Mouse (Mus musculus): ENCODE results near the gene Frmd6. TPM values are rescaled to one million over a fixed set of nuclear protein-coding genes. Genes with fewer than 3 reads are reported as not detected.

The Frmd6 gene
- polyA plus RNA-seq, 1 experiment from 2014 or later, result 15.6 TPM

DNA sequence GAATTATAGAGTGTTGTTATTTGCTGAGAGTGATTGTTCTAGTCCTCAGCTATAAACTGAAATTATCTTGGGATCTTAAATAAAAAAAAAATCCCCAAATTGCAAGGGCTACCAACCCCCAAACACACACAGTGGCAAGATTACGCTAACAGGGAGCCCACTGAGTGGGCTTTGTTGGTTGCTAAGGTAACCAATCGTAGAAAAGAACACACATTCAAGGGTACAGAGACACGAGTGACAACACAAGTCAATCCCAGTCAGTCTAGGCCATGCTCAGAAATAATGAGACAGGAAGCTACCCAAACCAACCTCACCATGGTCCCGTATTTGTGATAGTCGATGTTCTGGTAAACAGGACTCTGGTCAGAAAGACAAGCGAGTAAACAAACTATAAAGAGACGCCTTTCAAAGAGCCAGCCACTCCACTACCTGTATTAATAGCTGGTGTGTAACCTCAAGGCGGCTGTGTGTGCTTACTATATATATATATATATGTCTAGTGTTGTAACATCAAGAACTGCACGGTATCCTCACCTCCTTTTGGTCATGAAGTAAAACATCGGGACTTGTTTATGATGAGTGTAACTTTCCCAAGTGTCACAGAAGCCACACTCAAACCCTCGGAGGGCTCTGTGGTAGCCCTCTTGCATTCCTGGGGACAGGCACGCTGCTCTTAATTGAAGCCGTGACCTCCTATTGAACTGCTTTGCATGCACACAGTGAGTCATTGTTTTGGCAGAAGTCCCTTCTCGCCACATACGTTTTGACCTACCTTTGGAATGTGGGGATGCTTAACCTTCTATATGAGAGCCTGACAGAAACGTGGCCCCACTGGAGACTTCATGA is 30.5 kb upstream of the Frmd6 start:
- Histone ChIP-seq H3K4me2 (no peak overlapping the region), H3K4me1 (peaks cover 13% of the 10 kb centered on the region), H3K4me3 (replicated peaks) (no peak overlapping the region), H3K27me3 (no peaks in the 10 kb centered on the region), H3K27ac (no peak overlapping the region), H3K9ac (no peak overlapping the region), H3K36me3 (replicated peaks) (no peaks in the 10 kb centered on the region), H3K9me3 (no peaks in the 10 kb centered on the region)
- ATAC-seq (ENCODE audit: low FRiP score), result 0 out of 2 replicates have a peak, but pooled peaks have one; percentile 27
- WGBS, result 36% methylated on average over 16 of the region's 16 CpGs

DNA sequence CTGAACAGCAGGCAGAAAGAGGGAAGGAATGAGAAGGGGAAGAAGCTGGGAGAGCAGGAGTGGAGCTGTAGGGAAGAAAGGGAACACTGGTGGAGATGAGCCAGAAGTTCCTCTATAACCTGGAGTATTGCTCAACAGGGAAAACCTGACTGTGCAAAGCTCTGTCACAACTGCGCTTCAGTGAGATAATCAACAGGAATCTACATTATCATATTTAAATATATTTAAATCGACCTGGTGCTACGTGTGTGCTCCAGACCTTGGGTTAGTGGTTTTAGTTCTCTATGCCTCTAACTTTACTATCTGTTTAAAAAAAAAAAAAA is 30.0 kb upstream of the Frmd6 start:
- H3K36me3 ChIP-seq (replicated peaks), result no peaks in the 10 kb centered on the region
- no peak overlapping the region for H3K27ac ChIP-seq
- H3K9me3 ChIP-seq, result no peaks in the 10 kb centered on the region
- no peak overlapping the region for H3K9ac ChIP-seq
- H3K4me2 ChIP-seq, result no peak overlapping the region
- H3K27me3 ChIP-seq, result no peaks in the 10 kb centered on the region
- peaks cover 13% of the 10 kb centered on the region for H3K4me1 ChIP-seq
- H3K4me3 ChIP-seq (replicated peaks), result no peak overlapping the region
- ATAC-seq (ENCODE audit: low FRiP score), result no peak
- 90% methylated on average over 3 of the region's 3 CpGs for WGBS

DNA sequence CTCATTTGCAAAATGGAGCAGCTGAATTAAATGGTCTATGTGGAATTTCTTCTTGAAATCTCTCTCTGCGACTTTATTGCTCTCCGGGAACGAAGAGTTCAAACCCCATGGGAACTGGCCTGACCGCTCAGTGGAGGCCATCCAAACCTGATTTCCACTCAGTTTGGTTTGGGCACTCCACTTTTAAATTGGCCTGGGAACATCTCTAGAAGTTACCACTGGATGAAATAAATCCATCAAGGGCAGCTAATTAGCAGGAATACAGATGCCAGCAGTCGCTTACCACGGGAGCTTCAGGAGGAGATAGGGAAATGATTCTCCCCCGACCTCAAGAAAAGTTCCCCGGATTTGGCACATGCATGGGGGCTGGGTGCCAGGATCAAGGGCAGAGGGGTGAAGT is 26.8 kb upstream of the Frmd6 start:
- Histone ChIP-seq H3K4me3 (replicated peaks) (no peak overlapping the region), H3K9ac (no peak overlapping the region), H3K36me3 (replicated peaks) (no peaks in the 10 kb centered on the region), H3K27me3 (no peaks in the 10 kb centered on the region), H3K4me2 (no peak overlapping the region), H3K27ac (no peak overlapping the region), H3K4me1 (peaks cover 13% of the 10 kb centered on the region), H3K9me3 (no peaks in the 10 kb centered on the region)
- 86% methylated on average over 8 of the region's 8 CpGs for WGBS
- ATAC-seq (ENCODE audit: low FRiP score), result no peak

DNA sequence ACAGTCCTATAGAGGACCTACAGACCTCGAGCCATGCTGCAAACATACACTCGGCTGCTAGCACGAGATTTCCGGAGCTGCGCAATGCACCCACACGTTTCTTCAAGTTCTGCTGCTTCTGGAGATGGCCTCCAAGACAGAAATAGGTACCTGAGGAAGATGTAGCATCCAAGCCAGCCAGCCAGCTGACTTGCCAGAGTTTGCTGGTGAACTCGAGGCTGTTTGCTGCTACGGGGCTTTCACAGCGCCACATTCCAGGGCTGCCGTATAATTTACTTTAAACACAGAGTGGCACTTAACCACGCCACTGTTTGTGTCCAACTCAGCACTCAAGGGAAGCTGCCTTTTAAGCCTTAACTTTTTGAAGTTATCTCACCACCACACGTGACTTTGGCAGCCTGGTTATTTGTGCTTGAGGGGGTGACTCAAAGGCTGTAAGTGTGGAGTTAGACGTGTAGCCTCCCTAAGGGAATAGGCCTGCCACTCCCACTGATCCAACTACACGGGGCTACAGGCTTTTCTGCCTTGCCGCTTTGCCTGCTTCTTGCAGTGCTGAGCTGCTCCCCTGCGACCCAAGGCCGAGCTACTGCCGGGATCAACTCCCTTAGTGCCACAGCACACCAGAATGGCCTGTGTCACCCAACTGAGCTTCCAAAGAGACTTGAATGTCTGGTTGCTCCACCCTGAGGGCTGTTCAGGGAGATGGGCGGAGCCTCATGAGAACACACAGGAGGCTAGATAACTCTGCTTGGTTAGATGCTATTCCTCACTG is 25.9 kb upstream of the Frmd6 start:
- no peak overlapping the region for H3K4me3 ChIP-seq (replicated peaks)
- H3K9ac ChIP-seq, result no peak overlapping the region
- no peaks in the 10 kb centered on the region for H3K27me3 ChIP-seq
- no peaks in the 10 kb centered on the region for H3K36me3 ChIP-seq (replicated peaks)
- 53% methylated on average over 19 of the region's 19 CpGs for WGBS
- ATAC-seq (ENCODE audit: low FRiP score), result no peak
- H3K27ac ChIP-seq, result no peak overlapping the region
- peaks cover 13% of the 10 kb centered on the region for H3K4me1 ChIP-seq
- H3K9me3 ChIP-seq, result no peaks in the 10 kb centered on the region
- H3K4me2 ChIP-seq, result no peak overlapping the region

DNA sequence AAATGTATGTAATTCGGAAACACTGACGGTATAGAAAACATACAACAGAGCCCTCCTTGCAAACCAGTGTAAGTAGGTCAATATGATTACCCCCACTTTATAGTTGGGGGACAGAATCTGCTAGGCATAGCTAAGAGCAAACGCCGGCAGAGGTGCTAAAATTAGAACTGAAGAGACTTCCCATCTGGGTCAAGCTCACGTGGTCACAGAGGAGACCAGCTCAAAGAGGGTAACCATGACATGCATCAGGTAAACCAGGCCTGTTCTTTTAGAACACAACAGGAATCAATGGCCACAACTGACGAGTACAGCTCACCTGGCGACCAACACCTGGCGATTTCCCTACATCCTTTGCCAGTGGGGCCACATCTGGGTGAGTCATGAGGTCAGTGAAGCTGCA is 25.2 kb upstream of the Frmd6 start:
- Histone ChIP-seq H3K9ac (no peak overlapping the region), H3K36me3 (replicated peaks) (no peaks in the 10 kb centered on the region), H3K4me1 (peaks cover 7% of the 10 kb centered on the region), H3K27me3 (no peaks in the 10 kb centered on the region), H3K4me2 (no peak overlapping the region), H3K4me3 (replicated peaks) (no peak overlapping the region), H3K9me3 (no peaks in the 10 kb centered on the region), H3K27ac (no peak overlapping the region)
- ATAC-seq (ENCODE audit: low FRiP score), result no peak
- 88% methylated on average over 8 of the region's 8 CpGs for WGBS

DNA sequence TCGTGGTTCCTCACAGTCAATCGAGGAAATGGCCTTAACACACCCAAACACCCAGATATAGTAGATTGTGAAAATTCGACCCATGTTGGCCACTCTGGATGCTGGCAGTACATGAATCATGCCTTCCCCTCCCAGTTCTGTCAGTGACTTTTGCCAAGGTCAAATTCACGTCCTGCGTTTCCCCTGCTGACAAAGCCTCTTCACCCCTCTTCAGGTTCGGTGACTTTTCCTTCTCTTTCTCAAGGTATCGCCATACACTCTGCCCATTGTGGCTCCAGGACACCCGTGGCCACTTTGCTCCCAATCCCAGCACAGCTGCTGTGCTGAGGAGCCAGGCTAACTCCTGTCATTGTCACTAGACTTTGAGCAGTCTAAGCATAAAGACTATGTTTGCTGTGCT is 24.0 kb upstream of the Frmd6 start:
- no peaks in the 10 kb centered on the region for H3K9me3 ChIP-seq
- H3K4me1 ChIP-seq, result 0 out of 2 replicates have a peak, but pooled peaks cover 5% of the 10 kb centered on the region
- no peak overlapping the region for H3K4me3 ChIP-seq (replicated peaks)
- no peaks in the 10 kb centered on the region for H3K36me3 ChIP-seq (replicated peaks)
- H3K27me3 ChIP-seq, result no peaks in the 10 kb centered on the region
- no peak overlapping the region for H3K4me2 ChIP-seq
- no peak overlapping the region for H3K9ac ChIP-seq
- no peak for ATAC-seq (ENCODE audit: low FRiP score)
- no peak overlapping the region for H3K27ac ChIP-seq
- 86% methylated on average over 8 of the region's 8 CpGs for WGBS

DNA sequence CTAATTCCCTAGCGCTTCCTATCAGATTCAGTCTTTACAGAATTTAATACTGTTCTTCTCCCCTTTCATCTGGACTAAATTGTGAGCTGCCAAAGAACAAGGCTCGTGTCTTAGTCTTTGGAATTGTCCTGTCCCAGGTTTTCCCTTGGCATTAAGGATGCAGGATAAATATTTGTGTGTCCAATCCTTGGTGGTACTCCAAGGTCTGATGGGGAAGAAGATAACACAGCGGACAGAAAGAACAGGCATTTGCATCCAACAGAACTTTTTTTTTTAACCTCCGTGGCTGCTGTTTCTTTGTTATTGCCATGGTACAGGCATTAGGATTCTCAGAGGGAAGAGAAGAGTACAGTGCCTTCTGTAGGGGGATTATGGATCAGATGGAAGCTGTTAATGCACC is 21.8 kb upstream of the Frmd6 start:
- no peak for ATAC-seq (ENCODE audit: low FRiP score)
- 78% methylated on average over 4 of the region's 4 CpGs for WGBS
- no peaks in the 10 kb centered on the region for H3K36me3 ChIP-seq (replicated peaks)
- no peaks in the 10 kb centered on the region for H3K27me3 ChIP-seq
- H3K9ac ChIP-seq, result no peak overlapping the region
- H3K27ac ChIP-seq, result no peak overlapping the region
- H3K4me2 ChIP-seq, result no peak overlapping the region
- no peaks in the 10 kb centered on the region for H3K9me3 ChIP-seq
- H3K4me1 ChIP-seq, result 0 out of 2 replicates have a peak, but pooled peaks cover 5% of the 10 kb centered on the region
- H3K4me3 ChIP-seq (replicated peaks), result no peak overlapping the region

DNA sequence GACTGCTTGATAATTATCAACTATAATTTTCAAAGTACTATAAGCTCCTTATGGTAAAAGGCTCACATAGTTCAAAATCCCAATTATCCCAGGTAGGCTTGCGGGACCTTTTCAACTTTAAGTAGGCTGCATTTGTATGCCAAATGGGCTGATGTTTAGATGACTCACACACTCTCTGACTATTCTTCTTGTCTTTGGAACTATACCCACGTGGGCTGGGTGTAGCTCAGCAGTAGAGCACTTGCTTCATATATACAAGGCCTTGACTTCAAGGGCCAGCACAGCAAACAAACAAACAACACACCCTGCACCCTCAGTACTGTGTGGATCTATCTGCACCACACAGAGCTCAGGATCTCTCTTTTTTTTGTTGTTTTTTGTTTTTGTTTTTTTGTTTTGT is 20.3 kb upstream of the Frmd6 start:
- 65% methylated on average over 2 of the region's 2 CpGs for WGBS

DNA sequence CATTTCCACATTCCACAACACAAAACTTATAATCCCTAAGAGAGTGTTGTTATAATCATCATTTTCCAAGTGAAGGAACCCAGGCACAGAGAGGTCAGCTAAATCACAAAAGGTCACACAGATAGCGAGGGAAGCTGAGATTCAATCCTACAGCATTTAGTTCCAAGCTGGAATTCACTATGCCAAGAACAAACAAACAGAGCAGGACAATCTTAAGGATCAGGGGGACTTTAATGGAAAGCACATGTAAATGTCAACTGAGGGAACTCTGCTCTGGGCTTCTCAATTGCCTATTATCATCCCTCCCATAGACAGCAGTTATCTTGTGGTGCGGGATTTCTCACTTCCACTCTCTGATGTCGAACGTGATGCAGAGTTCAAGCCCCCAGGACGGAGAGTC is 17.8 kb upstream of the Frmd6 start:
- WGBS, result 80% methylated on average over 5 of the region's 5 CpGs
- Histone ChIP-seq H3K4me2 (no peak overlapping the region), H3K27ac (no peak overlapping the region), H3K4me3 (replicated peaks) (no peak overlapping the region), H3K36me3 (replicated peaks) (no peaks in the 10 kb centered on the region), H3K27me3 (no peaks in the 10 kb centered on the region), H3K4me1 (no peaks in the 10 kb centered on the region), H3K9ac (no peak overlapping the region), H3K9me3 (no peaks in the 10 kb centered on the region)
- ATAC-seq (ENCODE audit: low FRiP score), result no peak

More for the DNA sequence above, 20.3 kb upstream of the Frmd6 start:
- Histone ChIP-seq H3K27ac (no peak overlapping the region), H3K4me3 (replicated peaks) (no peak overlapping the region), H3K9ac (no peak overlapping the region), H3K9me3 (no peaks in the 10 kb centered on the region), H3K4me2 (no peak overlapping the region), H3K36me3 (replicated peaks) (no peaks in the 10 kb centered on the region), H3K4me1 (no peaks in the 10 kb centered on the region), H3K27me3 (no peaks in the 10 kb centered on the region)
- ATAC-seq (ENCODE audit: low FRiP score), result no peak

DNA sequence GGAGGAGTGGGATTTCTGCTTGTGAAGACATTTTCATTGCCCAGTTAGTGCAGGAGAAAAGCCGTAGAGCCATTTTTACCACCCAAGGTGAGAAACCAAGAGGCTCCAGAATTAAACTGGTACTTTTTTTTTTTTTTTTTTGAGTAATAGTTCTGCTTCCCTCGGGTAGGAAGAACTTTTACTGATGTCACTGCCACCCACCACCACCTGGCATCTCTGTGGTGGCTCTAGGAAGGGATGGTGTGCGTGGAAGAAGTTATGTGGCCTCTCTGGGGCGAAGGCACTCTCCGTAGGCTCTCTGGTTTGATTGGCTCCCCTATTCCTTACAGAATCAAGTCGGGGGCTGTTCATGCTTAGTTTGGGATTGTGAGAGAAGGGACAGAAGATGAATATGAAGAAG is 17.3 kb upstream of the Frmd6 start:
- H3K27me3 ChIP-seq, result no peaks in the 10 kb centered on the region
- no peak overlapping the region for H3K4me2 ChIP-seq
- 79% methylated on average over 6 of the region's 6 CpGs for WGBS
- no peak for ATAC-seq (ENCODE audit: low FRiP score)
- H3K27ac ChIP-seq, result no peak overlapping the region
- peaks cover 3% of the 10 kb centered on the region; the same call in 1 of the 2 replicates for H3K4me1 ChIP-seq
- H3K36me3 ChIP-seq (replicated peaks), result no peaks in the 10 kb centered on the region
- no peaks in the 10 kb centered on the region for H3K9me3 ChIP-seq
- no peak overlapping the region for H3K9ac ChIP-seq
- no peak overlapping the region for H3K4me3 ChIP-seq (replicated peaks)

DNA sequence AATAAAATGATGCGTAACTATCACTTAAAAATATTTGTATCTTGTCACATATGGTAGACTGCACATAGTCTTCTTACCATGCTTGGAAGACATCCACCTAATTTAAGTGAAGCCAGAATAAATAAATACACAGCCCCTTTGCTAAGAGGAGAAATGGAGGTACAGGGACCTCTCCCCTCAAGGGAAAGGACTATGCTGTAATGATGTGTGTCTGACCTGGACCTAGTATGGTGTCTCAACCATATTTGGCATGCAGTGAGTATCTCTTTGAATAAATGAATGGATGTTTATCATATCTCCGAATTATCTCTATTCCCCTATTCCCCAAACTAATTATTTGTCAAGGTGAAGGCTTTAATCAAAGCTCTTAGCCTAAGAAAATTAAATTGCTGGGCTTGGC is 15.4 kb upstream of the Frmd6 start:
- ATAC-seq (ENCODE audit: low FRiP score), result no peak
- 92% methylated on average over 2 of the region's 2 CpGs for WGBS
- H3K4me1 ChIP-seq, result peaks cover 3% of the 10 kb centered on the region; the same call in 1 of the 2 replicates

DNA sequence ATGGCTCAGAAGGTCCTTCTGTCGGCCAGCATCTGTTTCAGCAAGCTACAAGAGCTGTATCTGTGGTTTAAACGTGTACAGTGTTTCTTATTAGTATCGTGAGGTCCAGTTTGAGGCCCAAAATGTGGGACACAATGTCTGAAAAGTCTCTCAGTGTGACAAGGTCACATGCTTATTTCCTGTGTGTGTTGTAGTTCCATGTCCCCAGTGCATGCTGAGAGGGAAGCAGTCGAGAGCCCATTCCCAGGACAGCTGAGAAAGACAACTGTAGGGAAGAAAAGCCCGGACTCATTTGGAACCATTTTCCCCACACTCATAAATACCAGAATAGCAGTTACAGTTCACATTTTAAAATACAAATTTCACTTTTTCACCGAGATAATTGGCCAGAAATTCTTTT is 13.5 kb upstream of the Frmd6 start:
- ATAC-seq (ENCODE audit: low FRiP score), result no peak
- no peak overlapping the region for H3K27ac ChIP-seq
- H3K4me1 ChIP-seq, result peaks cover 3% of the 10 kb centered on the region; the same call in 1 of the 2 replicates
- no peak overlapping the region for H3K4me3 ChIP-seq (replicated peaks)
- H3K4me2 ChIP-seq, result no peak overlapping the region
- WGBS, result 87% methylated on average over 6 of the region's 6 CpGs
- H3K9ac ChIP-seq, result no peak overlapping the region
- no peaks in the 10 kb centered on the region for H3K9me3 ChIP-seq
- no peaks in the 10 kb centered on the region for H3K36me3 ChIP-seq (replicated peaks)
- H3K27me3 ChIP-seq, result no peaks in the 10 kb centered on the region

More for the DNA sequence above, 15.4 kb upstream of the Frmd6 start:
- Histone ChIP-seq H3K27ac (no peak overlapping the region), H3K9me3 (no peaks in the 10 kb centered on the region), H3K4me2 (no peak overlapping the region), H3K27me3 (no peaks in the 10 kb centered on the region), H3K36me3 (replicated peaks) (no peaks in the 10 kb centered on the region), H3K4me3 (replicated peaks) (no peak overlapping the region), H3K9ac (no peak overlapping the region)

All from forebrain, embryonic 12.5 days (tissue).